Mouse (Mus musculus) spleen, adult 2 months (tissue): ENCODE results near the gene Ppp1r14a. TPM values are rescaled to one million over a fixed set of nuclear protein-coding genes. Genes with fewer than 3 reads are reported as not detected.
A peak's percentile ranks its signal among the peaks of the same experiment; 100 is the strongest.

Source experiments
- DNase-seq, 2 experiments: peaks; one replicate each; pipeline versions ENCODE4 v3.0.0 to v3.0.0-alpha.2; 2012 to 2021; ENCODE audit warnings: low spot score in 2 of 2, low read depth in 1 of 2
- H3K27ac ChIP-seq: fragments of 200-500 bp; 2 replicates; pipeline ENCODE4 v1.5.1; 2012; ENCODE audit warnings: low read length, inconsistent platforms; ENCODE audit not compliant: insufficient read depth
- H3K27me3 ChIP-seq: fragments of 200-500 bp; 2 replicates; pipeline ENCODE4 v1.6.1; 2012; ENCODE audit warnings: mild to moderate bottlenecking, moderate library complexity, low read length, inconsistent platforms; ENCODE audit not compliant: control insufficient read depth, insufficient read depth
- H3K36me3 ChIP-seq: fragments of 200-500 bp; 2 replicates; pipeline ENCODE4 v1.6.1; 2012; ENCODE audit warnings: mild to moderate bottlenecking, low read length, inconsistent platforms; ENCODE audit not compliant: control insufficient read depth, insufficient read depth
- H3K4me1 ChIP-seq: fragments of 200-500 bp; 2 replicates; pipeline ENCODE4 v1.6.1; 2011; ENCODE audit warnings: inconsistent platforms; ENCODE audit not compliant: control insufficient read depth, insufficient read depth, insufficient read length
- H3K4me3 ChIP-seq: fragments of 200-500 bp; 2 replicates; pipeline ENCODE4 v1.5.1; 2011; ENCODE audit warnings: mild to moderate bottlenecking, inconsistent platforms; ENCODE audit not compliant: insufficient read depth, insufficient read length; ENCODE audit errors: extremely low read depth
- CTCF ChIP-seq: fragments of 200-500 bp; IDR thresholded peaks from 2 replicates; pipeline ENCODE4 v1.5.1; 2011; ENCODE audit warnings: mild to moderate bottlenecking, inconsistent platforms; ENCODE audit not compliant: insufficient read depth, insufficient read length, insufficient replicate concordance; ENCODE audit errors: extremely low read depth
- POLR2A ChIP-seq: fragments of 200-500 bp; IDR thresholded peaks from 2 replicates; pipeline ENCODE4 v1.6.1; 2011; ENCODE audit warnings: low read depth, low read length, inconsistent platforms
- WGBS: fragments of 180-500 bp; shearing (Covaris S2); methylation state at CpG from one replicate; pipeline ENCODE4 v1.1.7; 2018; 5-methylcytosine and 5-hydroxymethylcytosine counted together
- polyA plus RNA-seq: library from polyadenylated mRNA; depleted of rRNA; stranded (reverse); fragments of >200 nt; gene quantifications from 2 replicates; pipeline ENCODE4 v1.2.3, GENCODE M21; 2012

The Ppp1r14a gene
- polyA plus RNA-seq, 1 experiment: 27.3 TPM

- Histone ChIP-seq H3K27ac (no peak overlapping the region), H3K4me1 (peaks cover 10% of the 10 kb centered on the region), H3K27me3 (peaks cover 24% of the 10 kb centered on the region), H3K36me3 (no peaks in the 10 kb centered on the region), H3K4me3 (peak overlapping the region; percentile 40)
- DNase-seq: peak in 1 of 2 experiments; percentile 65
- TF ChIP-seq CTCF (no peak), POLR2A (no peak)
- WGBS: 1% methylated on average over 41 of the region's 42 CpGs
Measured at GRCm38 (mm10) chr7:29307350-29308104, 18.4 kb downstream of the Ppp1r14a start.

DNA sequence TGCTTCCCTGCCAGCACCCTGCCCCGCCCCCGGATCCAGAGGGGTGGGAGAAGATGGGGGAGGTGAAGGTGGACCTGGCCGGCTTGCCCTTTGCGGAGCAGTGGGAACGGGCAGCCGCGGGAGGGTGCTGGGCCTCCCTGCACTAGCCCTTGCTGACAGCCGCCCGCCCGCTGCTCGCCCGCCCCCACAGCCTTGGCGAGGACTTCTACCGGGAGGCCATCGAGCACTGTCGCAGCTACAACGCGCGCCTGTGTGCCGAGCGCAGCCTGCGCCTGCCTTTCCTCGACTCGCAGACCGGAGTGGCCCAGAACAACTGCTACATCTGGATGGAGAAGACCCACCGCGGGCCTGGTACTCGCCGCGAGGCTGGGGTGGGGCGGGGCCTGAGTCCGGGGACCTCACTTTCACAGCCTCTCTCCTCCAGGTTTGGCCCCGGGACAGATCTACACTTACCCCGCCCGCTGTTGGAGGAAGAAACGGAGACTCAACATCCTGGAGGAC is 20.2 kb downstream of the Ppp1r14a start:
- Histone ChIP-seq H3K27me3 (peaks cover 15% of the 10 kb centered on the region), H3K27ac (no peak overlapping the region), H3K4me3 (peak overlapping the region; percentile 25; the same call in 1 of the 2 replicates), H3K36me3 (no peaks in the 10 kb centered on the region), H3K4me1 (peaks cover 10% of the 10 kb centered on the region)
- WGBS: 2% methylated on average over 36 of the region's 36 CpGs
- no peak for DNase-seq
- TF ChIP-seq POLR2A (no peak), CTCF (no peak)

GRCm38 (mm10) chr7:29309749-29310148 is 20.6 kb downstream of the Ppp1r14a start:
- H3K36me3 ChIP-seq: no peaks in the 10 kb centered on the region
- H3K27me3 ChIP-seq: peaks cover 11% of the 10 kb centered on the region
- peaks cover 10% of the 10 kb centered on the region for H3K4me1 ChIP-seq
- no peak for TF ChIP-seq CTCF
- TF ChIP-seq POLR2A: no peak
- no peak overlapping the region for H3K27ac ChIP-seq
- no peak for DNase-seq
- H3K4me3 ChIP-seq: no peak overlapping the region
- 5% methylated on average over 5 of the region's 5 CpGs for WGBS

GRCm38 (mm10) chr7:29313051-29313450 is 23.9 kb downstream of the Ppp1r14a start:
- DNase-seq: no peak
- H3K27me3 ChIP-seq: peaks cover 3% of the 10 kb centered on the region; the same call in 1 of the 2 replicates
- 45% methylated on average over 9 of the region's 9 CpGs for WGBS
- no peak overlapping the region for H3K27ac ChIP-seq
- peaks cover 5% of the 10 kb centered on the region for H3K4me1 ChIP-seq
- no peak overlapping the region for H3K4me3 ChIP-seq
- TF ChIP-seq CTCF (no peak), POLR2A (no peak)
- H3K36me3 ChIP-seq: no peaks in the 10 kb centered on the region

- TF ChIP-seq CTCF (no peak), POLR2A (no peak)
- H3K4me1 ChIP-seq: peaks cover 5% of the 10 kb centered on the region
- DNase-seq: no peak
- 41% methylated on average over 9 of the region's 9 CpGs for WGBS
- no peaks in the 10 kb centered on the region for H3K36me3 ChIP-seq
- H3K27ac ChIP-seq: no peak overlapping the region
- H3K4me3 ChIP-seq: no peak overlapping the region
- peaks cover 2% of the 10 kb centered on the region; the same call in 1 of the 2 replicates for H3K27me3 ChIP-seq
Measured at GRCm38 (mm10) chr7:29313572-29314261, 24.6 kb downstream of the Ppp1r14a start.

DNA sequence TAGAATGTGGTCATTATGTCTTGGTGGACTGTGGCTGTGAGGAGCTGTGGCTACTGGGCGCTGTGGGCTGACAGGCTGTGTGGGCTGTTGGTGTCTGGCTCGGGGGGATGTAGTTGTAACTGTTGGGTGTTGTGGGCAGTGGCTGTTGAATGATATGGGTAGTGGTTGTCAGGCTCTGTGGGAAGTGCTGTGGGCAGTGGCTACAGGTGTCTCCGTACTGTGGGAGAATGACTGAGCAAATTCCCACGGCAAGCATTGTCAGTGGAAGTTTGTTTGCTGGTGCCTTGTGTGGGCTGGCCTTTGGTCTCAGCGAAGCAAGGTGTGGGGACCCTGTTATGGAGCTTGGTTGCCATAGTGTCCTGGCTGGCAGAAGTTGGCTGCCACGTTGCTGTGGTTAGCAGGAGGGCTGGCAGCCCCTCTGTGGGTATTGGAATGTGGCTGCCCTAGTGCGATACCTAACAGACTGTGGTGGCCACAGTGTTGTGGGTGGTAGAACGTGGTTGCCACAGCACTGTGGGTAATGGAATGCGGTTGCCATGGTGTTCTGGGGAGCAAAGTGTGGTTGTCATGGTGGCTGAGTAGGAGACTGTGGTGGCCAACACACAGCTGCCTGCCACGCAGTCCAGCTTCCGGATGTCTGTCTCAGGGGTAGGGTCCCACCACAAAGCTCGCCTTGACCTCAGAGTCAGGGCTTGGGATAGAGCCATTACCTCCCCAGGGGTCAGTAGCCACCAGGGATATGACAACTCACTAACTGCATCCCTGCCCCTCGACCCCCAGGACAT is 25.9 kb downstream of the Ppp1r14a start:
- H3K36me3 ChIP-seq: no peaks in the 10 kb centered on the region
- TF ChIP-seq POLR2A: no peak
- no peak for TF ChIP-seq CTCF
- DNase-seq: no peak
- H3K27me3 ChIP-seq: no peaks in the 10 kb centered on the region
- H3K4me3 ChIP-seq: no peak overlapping the region
- no peak overlapping the region for H3K27ac ChIP-seq
- WGBS: 35% methylated on average over 13 of the region's 13 CpGs
- peaks cover 2% of the 10 kb centered on the region; the same call in 1 of the 2 replicates for H3K4me1 ChIP-seq
